Mouse (Mus musculus): ENCODE measurements around the gene Pcsk1. TPM values are rescaled to one million over a fixed set of nuclear protein-coding genes. Genes with fewer than 3 reads are reported as not detected.

Gene Pcsk1
- total RNA-seq (2021), result under 1 TPM; 0.05 to 0.20 TPM

DNA sequence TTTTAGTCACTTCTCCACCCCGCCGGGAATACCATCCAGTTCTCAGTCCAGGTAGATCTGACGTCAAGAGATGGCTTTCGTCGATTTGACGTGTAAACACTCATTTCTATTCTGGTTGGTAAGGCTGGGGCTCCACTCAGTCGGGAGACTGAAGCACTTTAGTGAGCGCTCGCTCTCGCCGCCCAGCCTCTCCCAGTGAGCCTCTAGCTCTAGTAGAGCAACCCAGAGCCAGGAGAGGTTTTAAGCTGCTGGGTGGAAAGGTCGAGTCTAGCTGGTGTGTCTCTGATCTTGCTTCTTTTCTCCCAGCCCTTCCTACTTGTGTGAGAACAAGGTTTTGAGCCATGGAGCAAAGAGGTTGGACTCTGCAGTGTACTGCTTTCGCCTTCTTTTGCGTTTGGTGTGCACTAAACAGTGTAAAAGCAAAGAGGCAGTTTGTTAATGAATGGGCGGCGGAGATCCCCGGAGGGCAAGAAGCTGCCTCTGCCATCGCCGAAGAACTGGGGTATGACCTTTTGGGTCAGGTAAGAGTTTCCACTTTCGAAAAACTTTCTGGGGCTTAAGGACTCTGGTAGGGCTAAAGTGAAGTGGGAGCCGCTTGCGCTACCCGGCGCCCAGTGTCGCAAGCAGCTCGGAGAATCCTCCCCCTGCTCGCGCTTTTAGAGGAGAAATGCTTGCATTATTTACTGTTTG lies at the start of gene Pcsk1:
Pcsk1 (plus strand) TSS at position 106 of the 690 bp plus-strand sequence.
- DNase-seq, result no peak

DNA sequence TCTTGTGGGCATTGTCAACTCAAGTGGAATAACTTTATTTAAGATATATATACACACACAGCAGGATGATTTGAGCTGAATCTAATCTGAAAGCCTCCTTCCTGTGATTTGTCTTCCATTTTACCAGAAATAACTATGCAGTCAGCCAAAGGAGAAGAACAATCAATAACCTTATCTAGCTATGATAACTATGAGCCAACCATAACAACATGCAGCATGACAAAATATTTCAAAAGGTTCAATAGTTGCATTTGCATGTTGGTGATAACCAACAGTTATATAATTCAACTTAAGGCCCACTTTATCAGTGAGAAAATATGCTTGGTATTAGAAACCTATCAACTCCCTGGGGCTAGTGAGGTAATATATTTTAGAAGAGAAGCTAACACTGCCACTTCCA lies 30.8 kb upstream of the Pcsk1 start:
- DNase-seq, result no peak

- no peak for DNase-seq
These were observed 25.7 kb upstream of the Pcsk1 start for GRCm38 (mm10) chr13:75063947-75064346.

GRCm38 (mm10) chr13:75088597-75088996 lies 1.0 kb upstream of the Pcsk1 start:
- DNase-seq, result peak; percentile 41

DNA sequence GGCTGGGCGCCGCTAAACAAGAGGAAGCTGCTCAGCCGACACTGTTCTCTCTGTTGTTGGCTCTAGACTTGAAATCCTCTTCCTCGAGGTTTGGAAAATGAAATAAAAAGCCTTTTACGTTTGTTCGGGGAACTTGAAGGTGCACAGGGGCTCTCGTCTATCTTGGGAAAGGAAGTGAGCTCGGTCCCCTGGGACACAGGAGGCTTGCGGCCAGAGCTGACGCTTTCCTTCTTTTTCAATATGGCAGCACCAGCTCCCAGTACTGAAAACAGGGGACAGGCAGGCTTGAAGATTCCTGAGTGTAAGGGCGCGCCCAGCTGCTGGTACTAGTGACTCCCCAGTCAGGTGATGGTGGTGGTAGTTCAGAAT lies 769 bp downstream of the Pcsk1 start:
- DNase-seq, result peak; percentile 7

GRCm38 (mm10) chr13:75091071-75091470 lies 1.4 kb downstream of the Pcsk1 start:
- no peak for DNase-seq

DNA sequence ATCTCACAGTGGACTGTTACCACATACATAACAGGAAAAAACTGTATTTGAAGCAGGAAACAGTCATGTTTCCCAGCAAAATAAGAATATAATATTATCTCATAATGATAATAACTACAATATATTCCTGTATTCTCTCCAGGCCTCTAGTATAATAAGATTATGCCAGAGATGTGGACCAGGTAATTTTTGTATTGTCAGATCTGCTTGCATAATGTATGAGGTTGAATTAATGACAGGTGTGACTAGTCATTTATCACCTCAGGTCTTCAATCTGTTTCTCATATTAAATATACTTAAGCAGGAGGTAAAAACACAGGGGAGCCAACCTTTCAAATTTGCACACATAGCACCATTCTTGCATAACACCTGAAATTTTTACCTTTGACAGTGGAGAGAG lies 5.9 kb downstream of the Pcsk1 start:
- no peak for DNase-seq

GRCm38 (mm10) chr13:75113114-75113513 lies 23.5 kb downstream of the Pcsk1 start:
- no peak for DNase-seq

DNA sequence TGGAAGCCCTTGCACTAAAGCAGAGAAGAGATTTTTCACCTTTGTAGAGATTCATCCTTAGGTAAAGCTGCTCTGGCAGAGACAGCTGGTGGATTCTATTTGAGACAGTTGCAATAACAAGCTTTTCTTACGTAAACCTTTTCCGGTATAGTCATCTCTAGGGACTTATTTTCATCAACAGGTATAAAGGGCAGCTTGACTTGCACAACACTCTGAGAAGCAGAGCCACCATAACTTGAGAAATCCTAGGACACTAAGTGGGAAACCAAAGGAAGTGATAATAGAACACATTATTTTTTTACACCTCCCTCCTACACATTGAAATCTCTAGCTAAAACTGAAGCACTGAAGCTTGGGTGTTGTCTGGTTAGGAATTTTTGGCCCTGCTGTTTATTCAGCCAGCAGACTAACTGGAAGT lies 24.4 kb downstream of the Pcsk1 start:
- DNase-seq, result no peak

DNA sequence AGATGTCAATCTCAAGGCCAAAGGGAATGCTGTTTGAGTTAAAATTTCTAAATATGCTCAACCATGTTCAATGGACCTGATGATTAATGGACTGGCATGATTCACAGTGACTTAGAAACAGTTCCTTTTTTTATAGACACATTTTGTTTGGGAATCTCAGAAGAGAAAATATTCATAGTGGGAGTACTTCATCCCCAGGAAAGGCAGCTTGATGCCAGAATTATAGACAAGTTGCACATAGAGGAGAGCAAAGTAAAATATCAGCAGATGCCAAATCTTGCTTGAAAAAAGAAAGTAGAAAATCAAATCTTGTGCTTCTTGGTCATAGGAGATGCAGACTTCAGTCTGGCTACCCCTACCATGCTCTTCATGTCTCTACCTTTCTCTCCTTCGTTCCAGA lies 25.2 kb downstream of the Pcsk1 start:
- no peak for DNase-seq

DNA sequence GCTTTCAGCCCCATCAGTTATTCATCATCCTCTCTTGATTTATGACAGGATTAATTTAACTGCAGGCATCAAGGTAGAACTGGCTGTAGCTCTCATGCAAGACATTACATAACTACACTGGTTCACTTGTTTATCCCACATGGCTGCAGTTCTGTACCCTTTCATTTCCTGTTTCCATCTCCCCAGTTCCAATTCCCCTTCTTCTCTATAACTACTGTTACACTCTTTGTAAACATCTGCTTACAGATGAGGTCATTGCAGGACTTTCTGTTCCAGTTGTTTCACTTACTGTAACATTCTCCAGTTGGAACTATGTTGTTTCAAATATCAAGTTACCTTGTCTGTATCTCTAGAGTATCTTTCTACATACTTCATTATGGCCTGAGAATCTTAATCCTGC lies 46.2 kb downstream of the Pcsk1 start:
- DNase-seq, result no peak

DNA sequence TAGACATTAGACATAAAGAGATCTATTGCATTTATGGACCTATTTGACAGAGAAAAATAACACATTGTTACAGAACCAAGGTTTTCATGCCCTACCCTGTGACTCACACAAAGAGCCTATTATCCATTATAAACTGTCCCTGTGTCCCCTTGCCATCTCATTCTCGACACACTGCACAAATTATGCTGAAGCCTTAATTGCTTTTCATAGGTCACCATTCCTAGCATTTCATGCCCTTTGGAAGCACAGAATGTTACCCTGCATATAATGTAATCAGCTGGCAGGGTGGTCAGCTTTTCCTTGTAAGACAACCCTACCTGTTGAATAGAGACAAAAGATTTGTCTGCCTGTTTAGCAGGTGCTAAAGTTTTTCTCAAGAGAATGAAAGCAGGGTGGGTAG lies 71.0 kb downstream of the Pcsk1 start:
- no peak for DNase-seq

DNA sequence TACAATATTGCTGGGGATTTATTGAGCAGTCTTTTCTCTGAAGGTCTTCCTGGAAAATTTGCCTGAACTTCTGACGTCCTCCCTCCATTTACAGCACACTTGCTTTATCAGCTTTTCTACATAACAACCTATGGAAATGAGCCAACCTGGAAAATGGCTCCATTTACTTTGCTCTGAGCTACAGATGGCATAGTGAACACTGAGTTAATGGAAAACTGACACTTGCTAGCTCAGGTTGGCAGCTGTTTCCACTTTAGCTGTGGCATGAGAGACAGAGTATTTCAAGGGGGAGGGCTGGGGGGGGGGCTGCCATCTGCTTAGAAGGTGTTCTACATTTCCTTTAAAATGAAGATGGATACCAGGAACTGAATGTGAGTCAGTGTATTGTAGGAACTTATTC lies 73.8 kb downstream of the Pcsk1 start:
- DNase-seq, result no peak
